Mouse (Mus musculus): ENCODE results near the gene Zfp414. TPM values are rescaled to one million over a fixed set of nuclear protein-coding genes. Genes with fewer than 3 reads are reported as not detected.
"Not testable (repeated sequence)": the region's sequence is repeated elsewhere in the genome, so short reads cannot be mapped to it uniquely, and the experiment has no call there.

Zfp414 gene
- polyA plus RNA-seq, 1 experiment from 2014 or later: 32.7 TPM

DNA sequence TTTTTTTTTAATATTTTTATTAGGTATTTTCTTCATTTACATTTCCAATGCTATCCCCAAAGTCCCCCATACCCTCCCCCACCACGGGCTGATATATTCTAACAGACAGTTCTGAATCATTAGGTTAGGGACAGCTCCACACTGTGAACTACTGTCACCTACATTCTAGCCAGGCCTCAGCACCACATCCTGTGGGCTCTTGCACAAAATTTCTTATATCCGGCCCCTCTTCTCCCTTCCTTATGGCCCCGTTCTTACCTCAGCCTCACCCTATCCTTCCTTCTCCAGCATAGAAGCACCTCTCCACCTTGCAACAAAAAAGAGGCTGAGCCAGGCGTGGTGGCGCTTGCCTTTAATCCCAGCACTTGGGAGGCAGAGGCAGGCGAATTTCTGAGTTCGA, 18.3 kb upstream of the Zfp414 start:
- H3K4me1 ChIP-seq (ENCODE audit: control insufficient read depth, insufficient read depth, low read length): no peaks in the 10 kb centered on the region
- H3K27ac ChIP-seq (ENCODE audit: low read length): no peak overlapping the region
- 79% methylated on average over 7 of the region's 7 CpGs for WGBS
- no peak overlapping the region for H3K4me2 ChIP-seq (ENCODE audit: low read depth, low read length)
- H3K9ac ChIP-seq (ENCODE audit: low read length): no peak overlapping the region
- ATAC-seq (ENCODE audit: insufficient read depth, low FRiP score): no peak
- no peak overlapping the region for H3K4me3 ChIP-seq (replicated peaks; ENCODE audit: low read length)
- H3K27me3 ChIP-seq (ENCODE audit: control insufficient read depth, insufficient read depth, low read length): no peaks in the 10 kb centered on the region
- no peaks in the 10 kb centered on the region for H3K9me3 ChIP-seq (replicated peaks; ENCODE audit: control insufficient read depth, low read length)
- H3K36me3 ChIP-seq (ENCODE audit: control insufficient read depth, insufficient read depth, low read length): no peaks in the 10 kb centered on the region

DNA sequence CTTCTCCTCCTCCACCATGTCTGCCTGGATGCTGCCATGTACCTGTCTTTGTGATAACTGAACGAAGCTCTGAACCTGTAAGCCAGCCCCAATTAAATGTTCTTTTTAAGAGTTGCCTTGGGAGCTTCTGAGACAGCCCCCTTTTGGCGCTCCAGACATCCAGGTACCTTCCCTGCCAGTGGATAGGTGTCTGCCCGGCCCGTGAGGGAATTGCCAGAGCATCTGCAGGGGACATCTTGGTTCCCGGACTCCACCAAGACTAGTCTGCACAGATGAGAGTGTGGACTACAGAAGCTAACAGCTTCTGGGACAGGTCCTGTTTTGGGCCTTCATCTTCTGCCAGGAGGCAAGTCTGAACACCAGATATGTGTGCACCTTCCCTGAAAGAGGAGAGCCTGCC, 15.2 kb upstream of the Zfp414 start:
- not testable (repeated sequence) for H3K4me3 ChIP-seq (replicated peaks; ENCODE audit: low read length); H3K36me3 ChIP-seq (ENCODE audit: control insufficient read depth, insufficient read depth, low read length); ATAC-seq (ENCODE audit: insufficient read depth, low FRiP score); H3K9ac ChIP-seq (ENCODE audit: low read length); H3K27me3 ChIP-seq (ENCODE audit: control insufficient read depth, insufficient read depth, low read length); H3K4me1 ChIP-seq (ENCODE audit: control insufficient read depth, insufficient read depth, low read length); H3K9me3 ChIP-seq (replicated peaks; ENCODE audit: control insufficient read depth, low read length); H3K27ac ChIP-seq (ENCODE audit: low read length); H3K4me2 ChIP-seq (ENCODE audit: low read depth, low read length)
- WGBS: 84% methylated on average over 5 of the region's 5 CpGs

- Histone ChIP-seq H3K4me3 (replicated peaks; ENCODE audit: low read length) (no peak overlapping the region), H3K9ac (ENCODE audit: low read length) (no peak overlapping the region), H3K36me3 (ENCODE audit: control insufficient read depth, insufficient read depth, low read length) (0 out of 2 replicates have a peak, but pooled peaks cover 5% of the 10 kb centered on the region), H3K27me3 (ENCODE audit: control insufficient read depth, insufficient read depth, low read length) (no peaks in the 10 kb centered on the region), H3K4me1 (ENCODE audit: control insufficient read depth, insufficient read depth, low read length) (peaks cover 20% of the 10 kb centered on the region), H3K27ac (ENCODE audit: low read length) (no peak overlapping the region), H3K4me2 (ENCODE audit: low read depth, low read length) (no peak overlapping the region), H3K9me3 (replicated peaks; ENCODE audit: control insufficient read depth, low read length) (no peaks in the 10 kb centered on the region)
- WGBS: 89% methylated on average over 3 of the region's 3 CpGs
- no peak for ATAC-seq (ENCODE audit: insufficient read depth, low FRiP score)
These were observed 1.6 kb upstream of the Zfp414 start for GRCm38 (mm10) chr17:33627281-33627680.

DNA sequence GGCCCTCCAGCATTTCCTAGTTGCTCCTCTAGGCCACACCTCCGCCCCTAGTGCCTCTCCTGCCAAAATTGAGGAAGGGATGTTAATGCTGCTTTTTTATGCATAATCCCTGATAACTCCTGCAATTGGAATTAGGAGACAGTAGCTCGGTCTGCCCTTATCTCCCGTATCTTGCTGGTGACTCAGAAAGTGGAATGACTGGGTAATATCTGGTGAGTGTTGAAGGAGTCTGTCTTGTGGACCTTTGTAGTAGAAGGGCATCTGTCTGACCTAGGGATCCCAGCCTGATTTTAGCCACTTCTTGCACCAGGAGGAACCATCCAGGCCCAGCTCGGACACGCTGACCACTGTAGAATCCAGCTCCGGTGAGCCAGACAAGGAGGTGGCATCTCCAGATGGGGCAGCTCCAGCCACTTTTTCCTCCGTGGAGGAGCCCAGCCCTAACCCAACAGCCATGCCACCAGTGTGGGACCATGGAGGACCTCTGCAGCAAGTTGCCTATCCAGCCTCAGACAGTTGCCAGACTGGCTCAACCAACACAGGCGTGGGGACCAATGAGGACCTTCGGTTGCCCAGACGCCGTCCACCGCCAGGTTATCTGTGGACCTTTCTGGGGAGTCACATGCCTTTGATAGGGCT, 716 bp downstream of the Zfp414 start:
- peak overlapping the region; percentile 92 for H3K9ac ChIP-seq (ENCODE audit: low read length)
- H3K27me3 ChIP-seq (ENCODE audit: control insufficient read depth, insufficient read depth, low read length): no peaks in the 10 kb centered on the region
- peak overlapping the region; percentile 80 for H3K4me3 ChIP-seq (replicated peaks; ENCODE audit: low read length)
- no peaks in the 10 kb centered on the region for H3K9me3 ChIP-seq (replicated peaks; ENCODE audit: control insufficient read depth, low read length)
- peak; percentile 2; the same call in 1 of the 2 replicates for ATAC-seq (ENCODE audit: insufficient read depth, low FRiP score)
- 66% methylated on average over 12 of the region's 12 CpGs for WGBS
- H3K4me2 ChIP-seq (ENCODE audit: low read depth, low read length): peak overlapping the region; percentile 80
- H3K4me1 ChIP-seq (ENCODE audit: control insufficient read depth, insufficient read depth, low read length): peaks cover 20% of the 10 kb centered on the region
- 0 out of 2 replicates have a peak, but pooled peaks cover 5% of the 10 kb centered on the region for H3K36me3 ChIP-seq (ENCODE audit: control insufficient read depth, insufficient read depth, low read length)
- peak overlapping the region; percentile 100 for H3K27ac ChIP-seq (ENCODE audit: low read length)

GRCm38 (mm10) chr17:33630171-33630895, 1.4 kb downstream of the Zfp414 start:
- ATAC-seq (ENCODE audit: insufficient read depth, low FRiP score): no peak
- peak overlapping the region; percentile 80; the same call in 1 of the 2 replicates for H3K4me3 ChIP-seq (replicated peaks; ENCODE audit: low read length)

GRCm38 (mm10) chr17:33631236-33631635, 2.3 kb downstream of the Zfp414 start:
- H3K9me3 ChIP-seq (replicated peaks; ENCODE audit: control insufficient read depth, low read length): no peaks in the 10 kb centered on the region
- no peak overlapping the region for H3K27ac ChIP-seq (ENCODE audit: low read length)
- no peak overlapping the region for H3K4me2 ChIP-seq (ENCODE audit: low read depth, low read length)
- no peak overlapping the region for H3K9ac ChIP-seq (ENCODE audit: low read length)
- no peak overlapping the region for H3K4me3 ChIP-seq (replicated peaks; ENCODE audit: low read length)
- ATAC-seq (ENCODE audit: insufficient read depth, low FRiP score): no peak
- H3K27me3 ChIP-seq (ENCODE audit: control insufficient read depth, insufficient read depth, low read length): no peaks in the 10 kb centered on the region
- peaks cover 20% of the 10 kb centered on the region for H3K4me1 ChIP-seq (ENCODE audit: control insufficient read depth, insufficient read depth, low read length)
- 0 out of 2 replicates have a peak, but pooled peaks cover 5% of the 10 kb centered on the region for H3K36me3 ChIP-seq (ENCODE audit: control insufficient read depth, insufficient read depth, low read length)
- WGBS: 91% methylated on average over 9 of the region's 9 CpGs

More at GRCm38 (mm10) chr17:33630171-33630895, 1.4 kb downstream of the Zfp414 start:
- H3K27me3 ChIP-seq (ENCODE audit: control insufficient read depth, insufficient read depth, low read length): no peaks in the 10 kb centered on the region
- 0 out of 2 replicates have a peak, but pooled peaks cover 5% of the 10 kb centered on the region for H3K36me3 ChIP-seq (ENCODE audit: control insufficient read depth, insufficient read depth, low read length)
- peak overlapping the region; percentile 80 for H3K4me2 ChIP-seq (ENCODE audit: low read depth, low read length)
- no peak overlapping the region for H3K9ac ChIP-seq (ENCODE audit: low read length)
- peaks cover 20% of the 10 kb centered on the region for H3K4me1 ChIP-seq (ENCODE audit: control insufficient read depth, insufficient read depth, low read length)
- 81% methylated on average over 13 of the region's 13 CpGs for WGBS
- H3K27ac ChIP-seq (ENCODE audit: low read length): no peak overlapping the region
- no peaks in the 10 kb centered on the region for H3K9me3 ChIP-seq (replicated peaks; ENCODE audit: control insufficient read depth, low read length)

DNA sequence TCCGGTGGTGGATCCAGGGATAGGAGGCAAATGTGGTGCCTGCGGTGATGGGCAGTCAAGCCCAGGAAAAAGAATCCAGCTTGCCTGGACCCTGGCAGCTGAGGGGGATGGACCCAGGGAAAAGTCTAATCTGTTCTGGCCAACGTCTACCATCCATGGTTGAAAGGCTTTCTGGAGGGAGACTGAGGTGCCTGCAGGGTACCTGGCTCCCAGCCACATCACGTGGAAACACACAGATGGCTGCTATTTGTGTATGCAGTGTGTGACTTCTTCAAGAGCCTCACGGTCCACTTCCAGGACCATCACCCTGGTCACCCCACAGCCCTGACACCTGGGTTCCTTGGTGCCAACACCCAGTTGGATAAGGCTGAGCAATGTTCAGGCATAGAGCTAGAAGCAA, 2.9 kb downstream of the Zfp414 start:
- 87% methylated on average over 5 of the region's 5 CpGs for WGBS
- Histone ChIP-seq H3K4me3 (replicated peaks; ENCODE audit: low read length) (no peak overlapping the region), H3K27ac (ENCODE audit: low read length) (no peak overlapping the region), H3K9me3 (replicated peaks; ENCODE audit: control insufficient read depth, low read length) (no peaks in the 10 kb centered on the region), H3K4me2 (ENCODE audit: low read depth, low read length) (no peak overlapping the region), H3K36me3 (ENCODE audit: control insufficient read depth, insufficient read depth, low read length) (0 out of 2 replicates have a peak, but pooled peaks cover 5% of the 10 kb centered on the region), H3K27me3 (ENCODE audit: control insufficient read depth, insufficient read depth, low read length) (no peaks in the 10 kb centered on the region), H3K9ac (ENCODE audit: low read length) (no peak overlapping the region), H3K4me1 (ENCODE audit: control insufficient read depth, insufficient read depth, low read length) (peaks cover 20% of the 10 kb centered on the region)
- ATAC-seq (ENCODE audit: insufficient read depth, low FRiP score): no peak

GRCm38 (mm10) chr17:33637038-33637437, 8.1 kb downstream of the Zfp414 start:
- Histone ChIP-seq H3K4me3 (replicated peaks; ENCODE audit: low read length) (no peak overlapping the region), H3K9ac (ENCODE audit: low read length) (no peak overlapping the region), H3K4me2 (ENCODE audit: low read depth, low read length) (no peak overlapping the region), H3K9me3 (replicated peaks; ENCODE audit: control insufficient read depth, low read length) (no peaks in the 10 kb centered on the region), H3K27ac (ENCODE audit: low read length) (no peak overlapping the region), H3K36me3 (ENCODE audit: control insufficient read depth, insufficient read depth, low read length) (0 out of 2 replicates have a peak, but pooled peaks cover under 1% of the 10 kb centered on the region), H3K4me1 (ENCODE audit: control insufficient read depth, insufficient read depth, low read length) (no peaks in the 10 kb centered on the region), H3K27me3 (ENCODE audit: control insufficient read depth, insufficient read depth, low read length) (no peaks in the 10 kb centered on the region)
- 85% methylated on average over 2 of the region's 2 CpGs for WGBS
- ATAC-seq (ENCODE audit: insufficient read depth, low FRiP score): no peak; the same call in 1 of the 2 replicates

DNA sequence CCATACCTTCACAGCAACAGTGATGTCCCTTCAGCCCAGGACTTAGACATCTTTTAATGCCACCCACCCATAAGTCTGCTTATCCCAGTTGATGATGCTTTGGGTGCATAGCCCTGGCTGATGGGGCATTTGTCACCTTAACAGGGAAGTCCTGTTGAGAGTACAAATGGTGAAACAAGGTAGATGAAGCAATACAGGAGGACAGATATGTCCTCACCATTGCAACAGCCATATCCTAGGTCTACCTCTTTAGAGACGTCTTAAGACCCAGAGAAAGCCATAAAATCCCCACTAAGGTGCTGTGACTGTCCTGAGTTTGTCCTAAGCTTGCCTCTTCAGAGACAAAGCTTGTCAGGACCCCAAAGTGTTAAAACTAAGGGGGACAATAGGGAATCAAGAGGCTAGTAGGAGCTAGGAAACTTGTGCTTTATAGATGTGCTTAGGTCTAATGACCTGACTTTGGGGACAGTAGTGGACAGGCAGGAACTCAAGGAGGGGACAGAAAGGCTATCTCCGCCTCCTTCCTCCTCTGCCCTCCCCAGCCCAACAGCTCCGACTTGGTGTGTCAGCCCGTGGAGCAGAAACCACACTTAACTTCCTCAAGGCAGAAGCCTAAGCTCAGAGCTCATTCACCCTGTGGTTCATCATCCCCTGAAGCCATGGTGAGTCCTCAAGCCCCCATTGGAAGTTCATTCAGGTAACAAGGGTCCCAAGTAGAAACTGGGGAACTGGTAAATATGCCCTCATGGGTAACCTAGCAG, 8.8 kb downstream of the Zfp414 start, which contains the start of gene Pram1:
Gene Pram1 (plus strand): TSS at position 541 of the 761 bp plus-strand sequence.
- no peak within 1 kb of the TSS for H3K9ac ChIP-seq (ENCODE audit: low read length)
- H3K27me3 ChIP-seq (ENCODE audit: control insufficient read depth, insufficient read depth, low read length): no peaks in the 10 kb centered on the region
- no peak within 1 kb of the TSS for H3K4me3 ChIP-seq (replicated peaks; ENCODE audit: low read length)
- no peak for ATAC-seq (ENCODE audit: insufficient read depth, low FRiP score)
- no peaks in the 10 kb centered on the region for H3K9me3 ChIP-seq (replicated peaks; ENCODE audit: control insufficient read depth, low read length)
- no peaks in the 10 kb centered on the region for H3K4me1 ChIP-seq (ENCODE audit: control insufficient read depth, insufficient read depth, low read length)
- H3K4me2 ChIP-seq (ENCODE audit: low read depth, low read length): no peak within 1 kb of the TSS
- H3K27ac ChIP-seq (ENCODE audit: low read length): no peak within 1 kb of the TSS
- H3K36me3 ChIP-seq (ENCODE audit: control insufficient read depth, insufficient read depth, low read length): no peaks in the 10 kb centered on the region
- 87% methylated on average over 4 of the region's 4 CpGs for WGBS

All from stomach, embryonic 16.5 days (tissue).